Mouse (Mus musculus): ENCODE measurements around the gene Gabbr2.

- TF ChIP-seq CTCF (IDR thresholded peaks at IDR 0.05; ENCODE audit: low read depth) (no peak), EP300 (optimal IDR thresholded peaks at IDR 0.05) (no peak)
Measured at GRCm38 (mm10) chr4:46933590-46933989, 58.1 kb downstream of the Gabbr2 start.

All from stomach, postnatal 0 days (tissue).